Mouse (Mus musculus) retina, postnatal 7 days (tissue): ENCODE data around the gene Ebf1.

Source experiments
- DNase-seq: peaks from one replicate; pipeline ENCODE4 v3.0.0-alpha.2; 2012; ENCODE audit warnings: low read depth, low spot score

Gene Ebf1

GRCm38 (mm10) chr11:44702716-44703486, 85.8 kb downstream of the Ebf1 start:
- DNase-seq: no peak

GRCm38 (mm10) chr11:44703951-44704350, 86.8 kb downstream of the Ebf1 start:
- DNase-seq: no peak

- DNase-seq: no peak
Observed at GRCm38 (mm10) chr11:44705811-44706210, 88.7 kb downstream of the Ebf1 start.

GRCm38 (mm10) chr11:44706386-44706785, 89.3 kb downstream of the Ebf1 start:
- DNase-seq: no peak

- no peak for DNase-seq
Observed at GRCm38 (mm10) chr11:44707381-44708289, 90.5 kb downstream of the Ebf1 start.

- no peak for DNase-seq
Observed at GRCm38 (mm10) chr11:44708290-44708685, 91.2 kb downstream of the Ebf1 start.

- no peak for DNase-seq
Observed at GRCm38 (mm10) chr11:44709073-44709618, 92.0 kb downstream of the Ebf1 start.

GRCm38 (mm10) chr11:44709869-44710460, 92.8 kb downstream of the Ebf1 start:
- no peak for DNase-seq

- DNase-seq: no peak
Observed at GRCm38 (mm10) chr11:44710861-44711260, 93.7 kb downstream of the Ebf1 start.

GRCm38 (mm10) chr11:44714188-44714587, 97.1 kb downstream of the Ebf1 start:
- DNase-seq: no peak

GRCm38 (mm10) chr11:44715776-44716175, 98.7 kb downstream of the Ebf1 start:
- no peak for DNase-seq

GRCm38 (mm10) chr11:44716928-44717327, 99.8 kb downstream of the Ebf1 start:
- no peak for DNase-seq

GRCm38 (mm10) chr11:44717636-44718035, 100.5 kb downstream of the Ebf1 start:
- DNase-seq: no peak

GRCm38 (mm10) chr11:44721976-44722375, 104.9 kb downstream of the Ebf1 start:
- DNase-seq: no peak

GRCm38 (mm10) chr11:44723950-44724502, 106.9 kb downstream of the Ebf1 start:
- DNase-seq: no peak

- DNase-seq: no peak
Observed at GRCm38 (mm10) chr11:44725732-44726131, 108.6 kb downstream of the Ebf1 start.

GRCm38 (mm10) chr11:44727376-44727775, 110.3 kb downstream of the Ebf1 start:
- DNase-seq: no peak

- no peak for DNase-seq
Observed at GRCm38 (mm10) chr11:44727821-44728220, 110.7 kb downstream of the Ebf1 start.

- no peak for DNase-seq
Observed at GRCm38 (mm10) chr11:44728271-44728670, 111.2 kb downstream of the Ebf1 start.

- no peak for DNase-seq
Observed at GRCm38 (mm10) chr11:44729931-44730330, 112.8 kb downstream of the Ebf1 start.

- DNase-seq: no peak
Observed at GRCm38 (mm10) chr11:44731763-44732162, 114.6 kb downstream of the Ebf1 start.

- DNase-seq: no peak
Observed at GRCm38 (mm10) chr11:44733276-44733675, 116.2 kb downstream of the Ebf1 start.
